Mouse (Mus musculus) stomach, postnatal 0 days (tissue): Measurements from ENCODE around the gene Arhgap1. TPM values are rescaled to one million over a fixed set of nuclear protein-coding genes. Genes with fewer than 3 reads are reported as not detected.
A peak's percentile ranks its signal among the peaks of the same experiment; 100 is the strongest.

Source experiments
- ATAC-seq: fragments of 200-750 bp; cut with Nextera tagmentation; 2 replicates; pipeline ENCODE4 v1.8.0; 2017; ENCODE audit not compliant: low FRiP score, low TSS enrichment
- DNase-seq: peaks from one replicate; pipeline ENCODE4 v3.0.0-alpha.2; 2016; ENCODE audit warnings: low spot score
- H3K27ac ChIP-seq: fragments of 300-500 bp; sonication (generic); replicated peaks from 2 replicates; pipeline ENCODE4 v1.5.1; 2014; ENCODE audit warnings: mild to moderate bottlenecking, control low read depth
- H3K27me3 ChIP-seq: fragments of 300-500 bp; sonication (generic); 2 replicates; pipeline ENCODE4 v1.6.1; 2014; ENCODE audit warnings: low read length; ENCODE audit not compliant: control insufficient read depth, insufficient read depth
- H3K36me3 ChIP-seq: fragments of 300-500 bp; sonication (generic); 2 replicates; pipeline ENCODE4 v1.6.1; 2014; ENCODE audit warnings: low read length, mixed read lengths; ENCODE audit not compliant: control insufficient read depth, insufficient read depth
- H3K4me1 ChIP-seq: fragments of 300-500 bp; sonication (generic); replicated peaks from 2 replicates; pipeline ENCODE4 v1.6.1; 2014; ENCODE audit warnings: antibody characterized with exemption; ENCODE audit not compliant: control insufficient read depth, insufficient read depth
- H3K4me2 ChIP-seq: fragments of 300-500 bp; sonication (generic); replicated peaks from 2 replicates; pipeline ENCODE4 v1.6.1; 2014; ENCODE audit warnings: low read depth, mild to moderate bottlenecking, control low read depth, moderate library complexity
- H3K4me3 ChIP-seq: fragments of 300-500 bp; sonication (generic); 2 replicates; pipeline ENCODE4 v1.5.1; 2014; ENCODE audit warnings: low read depth, low read length, control low read depth
- H3K9ac ChIP-seq: fragments of 300-500 bp; sonication (generic); 2 replicates; pipeline ENCODE4 v1.6.1; 2014; ENCODE audit warnings: mild to moderate bottlenecking, low read length, control low read depth, mixed read lengths
- H3K9me3 ChIP-seq: fragments of 300-500 bp; sonication (generic); 2 replicates; pipeline ENCODE4 v1.6.1; 2016; ENCODE audit warnings: low read length; ENCODE audit not compliant: control insufficient read depth
- CTCF ChIP-seq: IDR thresholded peaks from 2 replicates; pipeline ENCODE4 v1.5.1; 2016; ENCODE audit warnings: antibody characterized with exemption, low read depth, mild to moderate bottlenecking, moderate library complexity
- EP300 ChIP-seq: optimal IDR thresholded peaks from 2 replicates; pipeline ENCODE3; 2016; ENCODE audit warnings: antibody characterized with exemption
- WGBS: fragments of 180-500 bp; shearing (Covaris S2); extraction: QIAGEN DNeasy Blood & Tissue Kit; methylation state at CpG from one replicate; pipeline ENCODE4 v1.1.7; 2014; 5-methylcytosine and 5-hydroxymethylcytosine counted together
- polyA plus RNA-seq: library from polyadenylated mRNA; unstranded; fragments of >200 nt; fragmentation: Nextera tagmentation; extraction: Ambion mirVana; gene quantifications from 2 replicates; pipeline ENCODE4 v1.2.1, GENCODE M21; 2015

Gene Arhgap1
- polyA plus RNA-seq, 1 experiment from 2014 or later: 98.9 TPM

DNA sequence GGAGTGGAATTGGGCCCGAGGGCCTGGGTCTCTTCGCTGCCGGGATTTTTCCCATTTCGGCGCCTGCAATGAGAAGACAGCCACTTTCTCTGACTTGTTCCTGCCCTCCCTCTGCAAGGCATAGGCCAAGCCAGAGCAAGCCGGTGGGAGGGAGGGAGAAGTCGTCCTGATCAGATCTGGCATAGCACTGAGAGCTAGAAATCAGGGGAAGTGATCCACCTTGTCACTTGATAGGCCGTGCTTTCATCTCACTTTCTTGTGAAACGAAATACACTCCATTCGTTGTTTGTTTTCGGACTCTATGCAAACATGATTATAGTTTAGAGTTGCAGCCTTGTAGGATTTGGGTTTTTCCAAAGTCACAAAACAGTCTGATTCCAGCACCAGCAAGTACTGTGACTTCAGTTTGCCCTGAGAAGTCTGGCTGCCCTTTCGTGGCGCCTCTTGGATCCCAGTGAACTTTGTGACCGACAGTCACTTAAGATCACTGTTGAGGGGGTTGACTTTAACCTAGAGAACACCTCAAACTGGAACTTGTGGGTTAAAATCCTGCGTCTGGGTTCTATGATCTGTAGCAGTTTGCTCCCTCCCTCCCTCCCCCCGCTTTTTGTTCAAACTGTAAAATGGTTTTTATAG is 818 bp downstream of the Arhgap1 start:
- 7% methylated on average over 16 of the region's 16 CpGs for WGBS
- peak overlapping the region; percentile 88 for H3K27ac ChIP-seq
- peak overlapping the region; percentile 85 for H3K4me3 ChIP-seq
- no peaks in the 10 kb centered on the region for H3K9me3 ChIP-seq
- H3K36me3 ChIP-seq: peaks cover 21% of the 10 kb centered on the region
- peak overlapping the region; percentile 65 for H3K4me2 ChIP-seq
- DNase-seq (no peak), ATAC-seq (peak; percentile 49)
- TF ChIP-seq CTCF: no peak
- TF ChIP-seq EP300: no peak
- peak overlapping the region; percentile 80 for H3K9ac ChIP-seq
- no peaks in the 10 kb centered on the region for H3K27me3 ChIP-seq
- peaks cover 4% of the 10 kb centered on the region; the same call in 1 of the 2 replicates for H3K4me1 ChIP-seq

DNA sequence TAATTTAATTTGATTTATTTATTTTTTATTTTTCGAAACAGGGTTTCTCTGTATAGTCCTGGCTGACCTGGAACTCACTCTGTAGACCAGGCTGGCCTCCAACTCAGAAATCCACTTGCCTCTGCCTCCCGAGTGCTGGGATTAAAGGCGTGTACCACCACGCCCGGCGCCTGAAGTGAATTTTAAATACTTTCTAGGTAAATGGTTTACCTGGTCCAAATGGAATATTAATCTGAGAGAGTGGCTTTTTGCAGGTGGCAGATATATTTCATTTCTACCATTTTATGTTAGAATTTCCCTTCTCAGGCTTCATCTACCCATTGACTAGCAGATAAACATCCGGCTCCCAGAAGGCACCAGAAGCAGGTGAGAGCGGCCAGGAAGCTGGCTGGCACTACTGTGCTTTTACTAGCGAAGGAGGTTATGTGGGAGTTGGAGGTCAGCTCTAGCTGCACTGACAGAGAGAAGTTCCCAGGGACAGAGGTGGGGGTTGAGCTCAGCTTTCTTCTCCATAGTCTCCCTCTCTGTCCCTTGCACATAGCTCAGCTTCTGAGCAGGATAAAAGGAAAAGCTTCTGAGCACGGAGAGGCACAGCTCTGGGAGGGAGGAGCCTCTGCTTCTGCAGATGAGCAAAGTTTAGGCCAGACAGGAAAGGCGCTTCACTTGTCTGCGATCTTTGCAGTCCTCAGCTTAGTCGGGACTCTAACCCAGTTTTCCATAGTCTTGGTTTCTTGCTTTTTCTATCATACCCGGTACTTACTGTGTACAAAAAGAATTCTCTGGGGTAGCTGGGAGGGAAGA is 2.0 kb downstream of the Arhgap1 start:
- no peak overlapping the region for H3K27ac ChIP-seq
- no peak for DNase-seq
- peaks cover 16% of the 10 kb centered on the region for H3K36me3 ChIP-seq
- peak overlapping the region; percentile 31; the same call in 1 of the 2 replicates for H3K9ac ChIP-seq
- no peak overlapping the region for H3K4me3 ChIP-seq
- no peaks in the 10 kb centered on the region for H3K9me3 ChIP-seq
- peak overlapping the region; percentile 65; the same call in 1 of the 2 replicates for H3K4me2 ChIP-seq
- ATAC-seq: no peak
- H3K4me1 ChIP-seq: peaks cover 4% of the 10 kb centered on the region; the same call in 1 of the 2 replicates
- TF ChIP-seq EP300: no peak
- TF ChIP-seq CTCF: no peak
- no peaks in the 10 kb centered on the region for H3K27me3 ChIP-seq
- 77% methylated on average over 14 of the region's 14 CpGs for WGBS

DNA sequence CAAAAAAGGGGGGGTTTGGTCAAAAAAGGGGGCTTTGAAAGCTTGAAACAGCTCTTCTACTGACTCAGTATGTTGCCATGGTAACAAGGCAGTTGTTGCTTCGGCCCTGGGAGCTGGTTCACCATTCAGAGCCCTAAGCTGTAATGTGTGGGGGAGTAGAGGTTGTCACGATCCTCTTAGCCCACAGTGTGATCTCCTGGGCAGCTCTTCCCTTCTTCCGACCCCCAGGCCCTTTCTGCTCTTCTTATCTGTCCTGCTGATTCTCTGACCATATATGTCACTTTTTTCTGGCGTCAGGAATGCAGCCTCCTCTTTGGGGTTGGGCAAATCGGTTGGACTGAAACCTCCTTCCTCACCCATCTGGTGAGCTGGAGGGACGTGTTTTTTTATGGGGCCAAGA is 3.2 kb downstream of the Arhgap1 start:
- H3K4me2 ChIP-seq: no peak overlapping the region
- H3K9me3 ChIP-seq: no peaks in the 10 kb centered on the region
- no peak overlapping the region for H3K9ac ChIP-seq
- ATAC-seq (no peak), DNase-seq (no peak)
- TF ChIP-seq CTCF: no peak
- TF ChIP-seq EP300: no peak
- H3K27ac ChIP-seq: no peak overlapping the region
- no peaks in the 10 kb centered on the region for H3K27me3 ChIP-seq
- 54% methylated on average over 6 of the region's 6 CpGs for WGBS
- peaks cover 22% of the 10 kb centered on the region for H3K36me3 ChIP-seq
- H3K4me3 ChIP-seq: no peak overlapping the region
- peaks cover 4% of the 10 kb centered on the region; the same call in 1 of the 2 replicates for H3K4me1 ChIP-seq

DNA sequence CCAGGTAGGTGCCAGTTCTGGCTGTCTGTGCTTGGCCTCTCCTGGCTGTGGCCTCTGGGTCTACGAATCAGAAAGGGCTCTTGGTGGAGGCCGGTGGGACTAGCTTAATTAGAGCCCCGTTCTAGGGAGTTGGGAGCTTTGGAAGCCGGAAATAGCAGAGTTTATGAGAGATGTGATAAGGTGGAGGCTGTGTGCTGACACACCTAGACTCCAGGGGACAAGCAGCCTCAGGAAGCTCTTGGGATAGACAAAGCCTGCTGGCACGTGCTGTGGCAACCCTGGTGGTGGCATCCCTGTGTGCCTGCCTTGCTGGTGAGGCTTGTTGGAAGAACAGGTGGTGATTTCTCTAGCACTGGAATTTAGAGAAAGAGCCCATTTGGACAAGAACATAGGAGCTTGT is 5.7 kb downstream of the Arhgap1 start:
- no peaks in the 10 kb centered on the region for H3K9me3 ChIP-seq
- no peak overlapping the region for H3K4me3 ChIP-seq
- no peaks in the 10 kb centered on the region for H3K27me3 ChIP-seq
- DNase-seq (no peak), ATAC-seq (peak; percentile 28)
- peak overlapping the region; percentile 35; the same call in 1 of the 2 replicates for H3K27ac ChIP-seq
- no peak overlapping the region for H3K9ac ChIP-seq
- H3K4me2 ChIP-seq: no peak overlapping the region
- TF ChIP-seq EP300: no peak
- no peak for TF ChIP-seq CTCF
- no peaks in the 10 kb centered on the region for H3K4me1 ChIP-seq
- WGBS: 72% methylated on average over 5 of the region's 5 CpGs
- H3K36me3 ChIP-seq: peaks cover 31% of the 10 kb centered on the region

DNA sequence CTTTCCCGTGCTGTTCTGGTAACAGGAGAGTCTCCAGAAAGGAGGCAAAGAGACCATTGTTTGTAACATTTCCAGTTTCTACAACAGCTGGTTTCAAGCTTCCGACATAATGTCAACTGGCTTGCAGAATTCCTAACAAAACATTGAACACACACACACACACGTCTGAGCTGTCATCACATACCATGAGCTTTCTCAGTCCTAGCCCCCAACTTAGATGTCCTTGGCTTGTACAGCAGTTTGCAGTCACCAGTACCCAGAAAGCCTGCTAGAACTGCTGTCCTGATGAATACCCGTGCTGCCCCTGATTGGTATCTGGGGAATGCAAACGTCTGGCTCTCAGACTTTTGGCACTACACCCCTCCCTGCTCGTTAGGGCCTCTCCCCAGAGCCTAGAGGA is 6.2 kb downstream of the Arhgap1 start:
- Histone ChIP-seq H3K27me3 (no peaks in the 10 kb centered on the region), H3K27ac (peak overlapping the region; percentile 35; the same call in 1 of the 2 replicates), H3K9ac (no peak overlapping the region), H3K4me2 (no peak overlapping the region), H3K36me3 (peaks cover 31% of the 10 kb centered on the region), H3K4me3 (no peak overlapping the region), H3K4me1 (no peaks in the 10 kb centered on the region), H3K9me3 (no peaks in the 10 kb centered on the region)
- no peak for DNase-seq
- no peak for TF ChIP-seq EP300
- no peak for TF ChIP-seq CTCF
- WGBS: 45% methylated on average over 6 of the region's 6 CpGs
- ATAC-seq: no peak

DNA sequence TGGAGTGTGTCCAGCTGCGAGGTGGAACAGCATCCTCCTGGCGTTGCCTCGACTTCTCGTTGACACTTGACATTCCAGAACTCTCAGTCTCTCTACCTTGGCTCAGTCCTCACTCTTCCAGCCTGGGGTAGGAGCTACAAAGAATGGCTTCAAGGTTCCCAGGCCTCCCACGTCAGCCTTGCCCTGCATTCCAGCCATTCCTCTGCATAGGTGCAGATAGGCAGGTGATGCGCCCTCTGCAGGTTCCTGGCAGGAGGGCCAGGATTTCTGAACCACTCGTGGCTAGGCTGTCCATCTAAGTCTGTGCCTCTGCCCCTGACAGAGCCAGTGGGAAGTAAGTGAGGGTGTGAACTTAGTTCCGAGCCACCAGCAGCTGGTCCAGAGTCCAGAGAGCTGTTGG is 7.1 kb downstream of the Arhgap1 start:
- Histone ChIP-seq H3K36me3 (peaks cover 34% of the 10 kb centered on the region), H3K4me3 (no peak overlapping the region), H3K4me2 (no peak overlapping the region), H3K27me3 (no peaks in the 10 kb centered on the region), H3K9me3 (no peaks in the 10 kb centered on the region), H3K4me1 (no peaks in the 10 kb centered on the region), H3K27ac (no peak overlapping the region), H3K9ac (no peak overlapping the region)
- DNase-seq (peak; percentile 61), ATAC-seq (peak; percentile 32)
- TF ChIP-seq CTCF: peak; percentile 69
- TF ChIP-seq EP300: no peak
- 51% methylated on average over 8 of the region's 8 CpGs for WGBS
